Mouse (Mus musculus): ENCODE data around the gene Sp2.

GRCm38 (mm10) chr11:96952426-96952825 lies 30.3 kb downstream of the Sp2 start:
- no peak for TF ChIP-seq CTCF (IDR thresholded peaks at IDR 0.05; ENCODE audit: extremely low read depth, insufficient read depth, insufficient read length, insufficient replicate concordance)
- TF ChIP-seq POLR2A (IDR thresholded peaks at IDR 0.05; ENCODE audit: low read depth, low read length), result no peak
